Mouse (Mus musculus) olfactory bulb, adult 2 months (tissue): ENCODE data around the gene Itpkb.

Source experiments
- CTCF ChIP-seq: fragments of 200-500 bp; IDR thresholded peaks from 2 replicates; pipeline ENCODE4 v1.5.1; 2012; ENCODE audit warnings: low read depth, mild to moderate bottlenecking, low read length, moderate library complexity; ENCODE audit not compliant: insufficient read depth
- POLR2A ChIP-seq: fragments of 200-500 bp; IDR thresholded peaks from 2 replicates; pipeline ENCODE4 v1.6.1; 2012; ENCODE audit warnings: mild to moderate bottlenecking, low read depth, low read length, moderate library complexity; ENCODE audit not compliant: insufficient read depth

DNA sequence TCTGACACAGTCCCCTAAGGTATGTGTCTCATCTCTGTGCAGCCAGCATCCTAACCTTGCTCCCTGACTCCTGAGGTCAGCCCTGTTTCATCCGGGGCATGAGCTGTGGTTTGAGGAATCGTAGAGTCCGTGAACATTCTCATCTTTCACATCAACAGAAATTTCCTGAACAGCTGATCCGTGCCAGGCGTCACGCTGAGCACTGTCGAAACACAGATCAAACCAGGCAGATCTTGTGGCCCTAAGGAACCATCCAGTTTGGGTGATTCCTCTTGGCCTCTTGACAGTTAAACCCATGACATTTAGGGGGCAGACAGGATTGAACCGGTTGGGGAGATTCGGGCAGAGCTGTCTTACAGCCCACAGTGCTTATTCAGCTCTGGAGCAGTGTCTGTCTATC is 38.4 kb downstream of the Itpkb start:
- TF ChIP-seq CTCF (no peak), POLR2A (no peak)
